Mouse (Mus musculus) kidney, adult 2 months (tissue): ENCODE measurements at regions not wholly inside any gene's neighbourhood (a gene's known extent, or its start where the extent isn't known, plus 50 kb on each side); places are given as distances from the start of the nearest gene placed in this dataset.
A peak's percentile ranks its signal among the peaks of the same experiment; 100 is the strongest.

Experiments
- DNase-seq: peaks from one replicate; pipeline ENCODE4 v3.0.0; 2021
- H3K27ac ChIP-seq: fragments of 200-500 bp; 2 replicates; pipeline ENCODE4 v1.5.1; 2012; ENCODE audit warnings: low read depth, low read length, control low read depth, inconsistent platforms; ENCODE audit not compliant: insufficient read depth
- H3K27me3 ChIP-seq: fragments of 200-500 bp; replicated peaks from 2 replicates; pipeline ENCODE4 v1.6.1; 2012; ENCODE audit warnings: mild to moderate bottlenecking, moderate library complexity, low read length, inconsistent platforms; ENCODE audit not compliant: control insufficient read depth, insufficient read depth
- H3K36me3 ChIP-seq: fragments of 200-500 bp; 2 replicates; pipeline ENCODE4 v1.6.1; 2012; ENCODE audit warnings: mild to moderate bottlenecking, moderate library complexity, low read length, inconsistent platforms; ENCODE audit not compliant: control insufficient read depth, insufficient read depth
- H3K4me1 ChIP-seq: fragments of 200-500 bp; 2 replicates; pipeline ENCODE4 v1.6.1; 2011; ENCODE audit warnings: low read length; ENCODE audit not compliant: control insufficient read depth, insufficient read depth
- H3K4me3 ChIP-seq: fragments of 200-500 bp; 2 replicates; pipeline ENCODE4 v1.5.1; 2011; ENCODE audit warnings: mild to moderate bottlenecking, low read depth, low read length, control low read depth; ENCODE audit not compliant: insufficient read depth
- CTCF ChIP-seq: fragments of 200-500 bp; conservative IDR thresholded peaks from 2 replicates; pipeline ENCODE4 v1.5.1; 2011; ENCODE audit warnings: low read depth, mild to moderate bottlenecking, control low read depth, low read length, moderate library complexity, mixed read lengths; ENCODE audit not compliant: insufficient read depth, insufficient read length
- POLR2A ChIP-seq: fragments of 200-500 bp; IDR thresholded peaks from one replicate; pipeline ENCODE4 v1.6.1; 2011; ENCODE audit warnings: low read depth, low read length, control low read depth
- WGBS: fragments of 180-500 bp; shearing (Covaris S2); methylation state at CpG from one replicate; pipeline ENCODE4 v1.1.7; 2018; 5-methylcytosine and 5-hydroxymethylcytosine counted together

DNA sequence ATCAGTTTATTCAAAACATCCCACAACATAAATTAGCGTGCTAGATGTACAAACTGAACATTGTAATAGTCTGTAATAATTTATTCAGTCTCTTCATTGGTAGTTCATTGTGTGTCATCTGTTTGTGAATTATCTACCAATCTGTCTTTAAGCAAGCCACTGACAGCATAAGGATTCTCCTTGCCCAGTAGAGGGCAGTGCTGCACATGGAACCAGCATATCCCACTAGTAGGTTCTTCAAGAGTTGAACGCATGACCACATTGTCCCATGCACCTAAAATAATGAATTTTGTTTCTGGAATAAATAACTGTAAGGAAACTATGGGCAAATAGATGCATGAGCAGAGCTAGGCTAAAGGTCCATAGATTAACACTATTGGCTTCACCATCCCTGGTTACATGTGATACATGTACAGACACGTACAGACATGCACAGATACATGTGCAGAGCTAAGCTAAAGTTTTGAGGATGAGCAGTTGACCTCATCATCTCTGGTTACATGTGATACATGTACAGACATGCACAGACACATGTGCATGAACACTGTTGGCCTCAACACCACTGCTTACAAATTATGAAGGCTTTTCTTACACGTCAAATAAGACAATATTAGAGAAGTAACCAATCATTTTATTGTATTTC, 143.0 kb upstream of the Ctnnd2 start:
- 56% methylated on average over 4 of the region's 4 CpGs for WGBS
- TF ChIP-seq POLR2A (no peak), CTCF (peak; percentile 75)
- peak; percentile 54 for DNase-seq

DNA sequence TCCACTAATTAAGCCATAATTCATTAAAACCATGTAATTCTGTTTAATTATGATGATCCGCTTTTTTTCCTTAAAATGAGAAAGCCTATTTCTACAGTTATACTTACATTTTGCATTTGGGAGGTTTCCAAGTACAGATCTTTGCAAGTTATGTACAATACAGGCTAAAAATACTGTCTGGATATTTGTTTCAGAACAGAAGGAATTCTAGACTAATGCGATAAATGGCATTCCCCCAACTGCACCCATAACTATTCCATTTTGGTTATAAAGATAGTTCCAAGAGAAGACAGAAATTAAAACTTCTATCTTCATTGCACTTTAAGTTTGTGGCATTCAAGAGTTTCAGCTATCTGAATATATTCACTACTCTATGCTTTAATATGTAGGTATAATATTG, 137.0 kb upstream of the Ctnnd2 start:
- no peak for DNase-seq

More for the DNA sequence above, 143.0 kb upstream of the Ctnnd2 start:
- no peaks in the 10 kb centered on the region for H3K4me1 ChIP-seq
- H3K27ac ChIP-seq, result no peak overlapping the region
- H3K4me3 ChIP-seq, result no peak overlapping the region
- no peaks in the 10 kb centered on the region for H3K36me3 ChIP-seq
- H3K27me3 ChIP-seq, result no peaks in the 10 kb centered on the region

DNA sequence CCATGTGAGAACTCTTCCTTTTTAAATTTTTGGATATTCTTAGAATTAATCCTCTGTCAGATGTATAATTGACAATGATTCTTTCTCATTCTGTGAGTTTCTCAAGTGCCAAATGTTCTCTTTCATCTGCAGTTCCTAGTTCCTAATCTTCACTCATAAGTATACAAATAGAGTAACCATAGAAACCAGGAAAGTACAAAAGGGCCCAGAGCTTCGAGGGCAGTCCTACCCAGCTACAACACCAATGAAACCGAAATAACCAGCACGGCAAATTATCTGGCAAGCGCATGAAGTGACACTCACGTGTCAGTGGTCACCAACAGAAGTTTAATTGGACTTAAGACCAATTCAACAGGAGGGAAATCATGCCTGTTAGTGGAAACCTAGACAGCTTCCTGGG, 121.5 kb upstream of the Ctnnd2 start:
- 78% methylated on average over 5 of the region's 5 CpGs for WGBS
- no peaks in the 10 kb centered on the region for H3K27me3 ChIP-seq
- H3K4me1 ChIP-seq, result no peaks in the 10 kb centered on the region
- H3K36me3 ChIP-seq, result no peaks in the 10 kb centered on the region
- TF ChIP-seq POLR2A (no peak), CTCF (no peak)
- H3K27ac ChIP-seq, result no peak overlapping the region
- H3K4me3 ChIP-seq, result no peak overlapping the region
- DNase-seq, result no peak

More for the DNA sequence above, 137.0 kb upstream of the Ctnnd2 start:
- H3K4me1 ChIP-seq, result no peaks in the 10 kb centered on the region
- no peaks in the 10 kb centered on the region for H3K36me3 ChIP-seq
- WGBS, result 96% methylated on average over 2 of the region's 2 CpGs
- no peaks in the 10 kb centered on the region for H3K27me3 ChIP-seq
- no peak overlapping the region for H3K27ac ChIP-seq
- H3K4me3 ChIP-seq, result no peak overlapping the region
- TF ChIP-seq CTCF (no peak), POLR2A (no peak)

DNA sequence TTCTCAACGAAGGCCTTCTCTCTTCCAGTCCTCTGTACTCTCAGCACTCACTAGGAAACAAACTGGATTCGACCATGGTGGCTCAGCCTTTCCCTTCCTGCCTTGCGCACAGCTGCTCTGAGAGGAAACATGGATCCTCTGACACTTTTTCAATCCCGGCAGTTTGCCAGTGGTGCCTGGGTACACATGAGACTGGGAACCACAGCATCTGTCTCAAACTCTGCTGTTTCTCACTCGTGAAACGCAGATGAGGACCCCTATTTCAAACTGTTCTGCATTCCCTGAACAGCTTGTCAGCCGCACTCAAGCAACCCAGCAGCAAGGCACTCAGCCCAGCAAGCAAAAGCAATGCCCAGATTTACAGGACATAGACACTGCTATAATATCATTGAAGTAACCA, 112.6 kb upstream of the Ctnnd2 start:
- no peak for DNase-seq
- Histone ChIP-seq H3K4me1 (no peaks in the 10 kb centered on the region), H3K4me3 (no peak overlapping the region), H3K27me3 (no peaks in the 10 kb centered on the region), H3K27ac (no peak overlapping the region), H3K36me3 (no peaks in the 10 kb centered on the region)
- WGBS, result 79% methylated on average over 7 of the region's 7 CpGs
- TF ChIP-seq CTCF, result no peak
- no peak for TF ChIP-seq POLR2A

DNA sequence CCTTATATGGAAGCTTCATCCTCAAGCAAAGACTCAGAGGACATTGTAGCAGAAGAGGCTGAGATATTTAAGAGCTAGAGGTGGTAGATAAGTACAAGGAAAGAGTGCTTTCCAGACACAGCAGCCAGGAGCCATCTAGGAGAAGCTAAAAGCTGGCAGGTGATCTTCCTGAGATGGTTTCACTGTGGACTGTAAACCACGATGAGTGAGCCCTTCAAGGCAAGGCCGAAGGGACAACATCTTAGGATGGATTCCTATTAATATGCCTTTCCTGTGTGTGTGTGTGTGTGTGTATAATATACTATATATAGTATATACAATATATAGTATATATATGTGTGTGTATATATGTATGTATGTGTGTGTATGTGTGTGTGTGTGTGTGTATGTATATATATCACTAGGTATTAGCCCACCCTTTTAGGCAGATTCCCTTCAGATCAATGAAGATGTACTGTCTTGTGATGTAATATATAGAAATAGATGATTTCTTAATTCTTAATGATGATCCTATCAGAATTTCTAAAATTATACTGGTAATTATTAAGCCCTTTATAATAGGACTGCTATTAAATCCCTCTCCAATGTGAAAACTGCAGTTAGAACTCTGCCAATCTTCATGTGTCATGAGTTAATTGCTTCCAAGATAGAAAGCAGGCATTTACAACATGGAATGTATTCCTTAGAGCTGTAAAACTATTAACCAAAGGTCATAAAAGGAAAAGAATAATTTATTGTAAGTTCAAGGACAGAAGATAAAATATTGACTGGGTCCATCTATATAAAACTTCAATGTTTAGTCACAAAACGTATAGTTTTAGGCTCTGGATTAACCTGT, 111.7 kb upstream of the Ctnnd2 start:
- DNase-seq, result no peak
- no peak overlapping the region for H3K27ac ChIP-seq
- H3K4me1 ChIP-seq, result no peaks in the 10 kb centered on the region
- no peaks in the 10 kb centered on the region for H3K27me3 ChIP-seq
- no peaks in the 10 kb centered on the region for H3K36me3 ChIP-seq
- TF ChIP-seq POLR2A, result no peak
- TF ChIP-seq CTCF, result no peak
- WGBS, result 77% methylated on average over 3 of the region's 3 CpGs
- no peak overlapping the region for H3K4me3 ChIP-seq

DNA sequence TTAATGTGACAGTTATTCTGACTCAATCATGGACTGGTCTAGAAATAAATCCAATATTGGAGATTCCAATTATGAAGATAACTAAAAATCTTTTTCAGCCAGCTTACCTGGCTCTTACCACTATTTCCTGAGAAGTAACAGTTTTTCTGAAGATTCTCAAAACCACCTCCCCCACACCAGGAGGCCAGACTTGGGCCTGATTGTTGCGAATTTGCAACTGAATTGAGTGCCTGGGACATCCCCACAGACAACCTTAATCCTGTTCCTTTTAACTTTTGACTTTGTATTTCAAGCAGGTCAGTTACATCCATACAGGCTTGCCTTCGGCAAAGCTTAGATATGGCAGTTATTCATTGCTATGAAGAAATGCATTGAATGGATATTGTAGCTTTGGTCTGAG, 100.7 kb upstream of the Ctnnd2 start:
- TF ChIP-seq POLR2A (no peak), CTCF (no peak)
- H3K4me3 ChIP-seq, result no peak overlapping the region
- 52% methylated on average over 2 of the region's 2 CpGs for WGBS

DNA sequence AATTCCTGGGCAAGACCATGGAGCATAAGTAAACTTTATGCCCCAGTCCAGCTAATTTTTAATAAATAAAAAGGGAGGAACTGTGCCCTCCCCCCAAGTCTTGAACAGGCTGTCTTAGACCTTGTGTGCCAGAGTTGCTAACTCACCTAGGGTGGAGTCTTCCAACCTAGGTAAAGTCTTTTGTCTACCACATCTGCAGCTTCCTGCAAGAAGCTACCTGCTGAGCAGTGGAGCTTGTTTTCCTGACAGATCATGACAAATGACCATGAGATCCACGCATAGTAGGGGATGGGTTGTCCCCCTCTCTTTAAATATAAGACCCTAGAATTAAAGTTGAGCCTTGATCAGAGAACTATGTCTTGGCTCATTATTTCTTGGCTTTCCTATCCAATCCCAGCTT, 100.1 kb upstream of the Ctnnd2 start:
- no peak overlapping the region for H3K27ac ChIP-seq
- no peak overlapping the region for H3K4me3 ChIP-seq
- no peaks in the 10 kb centered on the region for H3K27me3 ChIP-seq
- no peaks in the 10 kb centered on the region for H3K36me3 ChIP-seq
- H3K4me1 ChIP-seq, result no peaks in the 10 kb centered on the region
- WGBS, result 39% methylated on average over 1 of the region's 1 CpGs
- no peak for TF ChIP-seq POLR2A
- no peak for TF ChIP-seq CTCF
- DNase-seq, result no peak

More for the DNA sequence above, 100.7 kb upstream of the Ctnnd2 start:
- Histone ChIP-seq H3K4me1 (no peaks in the 10 kb centered on the region), H3K27me3 (no peaks in the 10 kb centered on the region), H3K27ac (no peak overlapping the region), H3K36me3 (no peaks in the 10 kb centered on the region)
- DNase-seq, result no peak
